Mouse (Mus musculus): ENCODE results near the gene Fam129c. TPM values are rescaled to one million over a fixed set of nuclear protein-coding genes. Genes with fewer than 3 reads are reported as not detected.
A peak's percentile ranks its signal among the peaks of the same experiment; 100 is the strongest.

Gene Fam129c
- polyA plus RNA-seq, 1 experiment from 2014 or later = 0.77 TPM

DNA sequence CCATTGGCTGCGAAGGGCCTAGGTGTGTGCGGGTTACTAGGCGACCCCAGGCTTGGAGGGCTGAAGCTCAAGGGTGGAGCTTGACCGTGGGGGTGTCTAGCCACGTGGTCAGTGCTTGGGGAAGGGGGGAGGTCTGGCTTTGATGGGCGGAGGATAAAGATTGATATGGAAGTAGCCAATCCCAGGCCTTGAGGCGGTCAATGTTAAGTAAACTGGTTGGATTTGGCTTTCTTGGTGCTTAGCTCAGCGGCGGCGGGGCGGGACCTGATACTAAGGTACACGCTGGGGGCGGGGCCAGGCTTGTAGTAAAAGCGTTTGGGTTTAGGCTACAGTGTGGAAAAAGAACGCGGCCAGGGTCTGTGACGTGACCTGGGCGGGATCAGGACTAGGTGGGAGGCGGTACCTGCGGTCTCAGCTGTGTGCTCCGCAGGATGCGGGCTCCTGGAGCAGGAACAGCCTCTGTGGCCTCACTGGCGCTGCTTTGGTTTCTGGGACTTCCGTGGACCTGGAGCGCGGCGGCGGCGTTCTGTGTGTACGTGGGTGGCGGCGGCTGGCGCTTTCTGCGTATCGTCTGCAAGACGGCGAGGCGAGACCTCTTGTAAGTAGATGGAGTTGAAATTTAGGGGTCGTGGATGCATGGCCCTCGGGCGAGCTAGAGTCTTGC lies 27.0 kb upstream of the Fam129c start:
- H3K9me3 ChIP-seq (ENCODE audit: control insufficient read depth) = no peaks in the 10 kb centered on the region
- peak overlapping the region; percentile 47 for H3K4me3 ChIP-seq (ENCODE audit: low read depth, low read length)
- no peaks in the 10 kb centered on the region for H3K27me3 ChIP-seq (replicated peaks; ENCODE audit: control insufficient read depth, insufficient read depth, low read length)
- H3K27ac ChIP-seq (ENCODE audit: low read depth, low read length) = peak overlapping the region; percentile 82
- peak; percentile 36; the same call in 1 of the 2 replicates for TF ChIP-seq CTCF (IDR thresholded peaks at IDR 0.05; ENCODE audit: low read depth)
- peak overlapping the region; percentile 60 for H3K9ac ChIP-seq (ENCODE audit: low read depth, low read length)
- peak; percentile 86 for ATAC-seq
- peak overlapping the region; percentile 83 for H3K4me2 ChIP-seq (replicated peaks; ENCODE audit: low read depth)
- WGBS = 1% methylated on average over 41 of the region's 41 CpGs
- H3K4me1 ChIP-seq (replicated peaks; ENCODE audit: control insufficient read depth, insufficient read depth, low read length) = peaks cover 2% of the 10 kb centered on the region
- H3K36me3 ChIP-seq (ENCODE audit: control insufficient read depth, insufficient read depth) = no peaks in the 10 kb centered on the region

DNA sequence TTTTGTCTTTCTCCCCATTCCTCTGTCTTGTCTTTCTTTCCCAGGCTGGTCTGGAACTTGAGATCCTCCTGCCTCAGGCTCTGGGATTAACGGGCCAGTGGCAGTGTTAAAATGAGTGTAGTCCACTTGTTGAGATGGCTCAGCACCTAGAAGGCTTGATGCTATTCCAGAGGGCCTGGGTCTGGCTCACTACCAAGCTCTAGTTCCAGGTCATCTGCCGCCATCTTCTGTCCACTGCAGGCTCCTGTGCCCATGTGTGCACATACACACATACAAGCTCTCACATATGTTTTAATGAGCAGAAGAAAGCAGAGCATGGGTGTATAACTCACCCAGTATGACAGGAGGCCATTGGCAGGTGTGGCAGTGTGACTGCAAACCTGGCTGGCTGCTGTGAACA lies 25.4 kb upstream of the Fam129c start:
- no peak for ATAC-seq
- no peak overlapping the region for H3K9ac ChIP-seq (ENCODE audit: low read depth, low read length)
- H3K9me3 ChIP-seq (ENCODE audit: control insufficient read depth) = no peaks in the 10 kb centered on the region
- H3K36me3 ChIP-seq (ENCODE audit: control insufficient read depth, insufficient read depth) = no peaks in the 10 kb centered on the region
- no peak overlapping the region for H3K27ac ChIP-seq (ENCODE audit: low read depth, low read length)
- no peaks in the 10 kb centered on the region for H3K27me3 ChIP-seq (replicated peaks; ENCODE audit: control insufficient read depth, insufficient read depth, low read length)
- peak; percentile 19; the same call in 1 of the 2 replicates for TF ChIP-seq CTCF (IDR thresholded peaks at IDR 0.05; ENCODE audit: low read depth)
- no peak overlapping the region for H3K4me3 ChIP-seq (ENCODE audit: low read depth, low read length)
- no peak overlapping the region for H3K4me2 ChIP-seq (replicated peaks; ENCODE audit: low read depth)
- peaks cover 2% of the 10 kb centered on the region for H3K4me1 ChIP-seq (replicated peaks; ENCODE audit: control insufficient read depth, insufficient read depth, low read length)
- WGBS = 84% methylated on average over 2 of the region's 2 CpGs

DNA sequence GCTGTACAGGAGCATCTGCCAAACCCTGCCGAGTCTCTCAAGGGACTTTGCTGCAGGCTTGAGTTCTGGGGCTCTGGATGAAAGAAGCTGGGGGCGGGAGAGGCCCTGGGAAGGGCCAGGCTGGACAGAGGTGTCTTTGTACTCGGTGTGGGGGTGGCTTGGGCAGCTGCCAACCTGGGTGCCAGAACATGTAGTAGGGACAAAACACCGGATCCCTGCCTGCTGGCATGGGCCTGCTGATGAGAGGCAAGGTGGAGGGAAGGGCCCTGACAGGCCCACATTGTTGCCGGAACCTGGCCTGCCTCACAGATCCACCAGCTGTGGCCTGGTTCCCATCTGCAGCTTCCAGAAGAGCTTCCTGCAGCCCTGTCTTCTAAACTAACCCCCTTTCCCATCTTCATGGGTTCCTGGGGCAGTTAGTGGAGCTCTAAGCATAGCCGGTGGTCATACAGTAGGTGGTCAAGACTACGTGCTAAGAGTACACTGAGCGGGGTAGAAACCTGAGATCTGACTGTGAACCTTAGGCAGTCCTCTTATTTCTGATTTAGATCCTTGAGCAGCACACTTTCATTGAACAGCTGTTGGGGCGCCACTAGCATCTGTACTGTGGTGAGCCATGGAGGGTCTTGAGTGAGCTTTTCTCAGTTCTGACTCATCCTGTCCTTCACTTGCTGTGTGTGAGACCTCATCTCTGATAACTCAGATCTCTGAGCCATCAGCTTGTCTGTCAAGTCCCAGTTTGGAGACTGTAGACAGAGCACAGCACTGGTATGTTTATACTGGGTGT lies 24.4 kb upstream of the Fam129c start:
- 71% methylated on average over 9 of the region's 9 CpGs for WGBS
- H3K9ac ChIP-seq (ENCODE audit: low read depth, low read length) = no peak overlapping the region

DNA sequence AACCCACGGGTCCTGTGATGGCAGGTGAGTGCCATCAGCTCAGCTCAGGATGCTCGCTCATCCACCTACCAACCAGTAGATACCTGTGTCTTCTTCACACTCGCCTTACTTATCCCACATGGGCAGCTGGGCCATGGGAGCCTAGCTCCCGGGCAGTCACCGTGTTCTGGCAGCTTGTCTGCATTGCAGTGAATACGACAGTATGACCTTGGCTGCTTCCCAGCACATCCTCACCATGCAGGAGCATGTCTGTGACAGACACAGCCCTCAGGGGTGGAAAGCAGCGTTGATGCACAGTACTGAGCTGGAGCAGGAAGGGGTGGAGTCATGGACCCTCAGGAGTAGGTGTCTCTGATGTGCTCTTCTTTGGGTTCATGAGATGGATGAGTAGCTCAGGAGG lies 23.0 kb upstream of the Fam129c start:
- no peak overlapping the region for H3K27ac ChIP-seq (ENCODE audit: low read depth, low read length)
- H3K4me2 ChIP-seq (replicated peaks; ENCODE audit: low read depth) = no peak overlapping the region
- H3K9me3 ChIP-seq (ENCODE audit: control insufficient read depth) = no peaks in the 10 kb centered on the region
- H3K9ac ChIP-seq (ENCODE audit: low read depth, low read length) = no peak overlapping the region
- TF ChIP-seq CTCF (IDR thresholded peaks at IDR 0.05; ENCODE audit: low read depth) = no peak
- peaks cover 2% of the 10 kb centered on the region; the same call in 1 of the 2 replicates for H3K4me1 ChIP-seq (replicated peaks; ENCODE audit: control insufficient read depth, insufficient read depth, low read length)
- H3K4me3 ChIP-seq (ENCODE audit: low read depth, low read length) = no peak overlapping the region
- no peaks in the 10 kb centered on the region for H3K27me3 ChIP-seq (replicated peaks; ENCODE audit: control insufficient read depth, insufficient read depth, low read length)
- WGBS = 78% methylated on average over 7 of the region's 7 CpGs
- ATAC-seq = no peak
- no peaks in the 10 kb centered on the region for H3K36me3 ChIP-seq (ENCODE audit: control insufficient read depth, insufficient read depth)

More for the DNA sequence above, 24.4 kb upstream of the Fam129c start:
- H3K9me3 ChIP-seq (ENCODE audit: control insufficient read depth) = no peaks in the 10 kb centered on the region
- no peak for ATAC-seq
- no peak overlapping the region for H3K4me3 ChIP-seq (ENCODE audit: low read depth, low read length)
- H3K36me3 ChIP-seq (ENCODE audit: control insufficient read depth, insufficient read depth) = no peaks in the 10 kb centered on the region
- H3K4me2 ChIP-seq (replicated peaks; ENCODE audit: low read depth) = no peak overlapping the region
- H3K27ac ChIP-seq (ENCODE audit: low read depth, low read length) = no peak overlapping the region
- H3K4me1 ChIP-seq (replicated peaks; ENCODE audit: control insufficient read depth, insufficient read depth, low read length) = peaks cover 2% of the 10 kb centered on the region
- TF ChIP-seq CTCF (IDR thresholded peaks at IDR 0.05; ENCODE audit: low read depth) = no peak
- no peaks in the 10 kb centered on the region for H3K27me3 ChIP-seq (replicated peaks; ENCODE audit: control insufficient read depth, insufficient read depth, low read length)

DNA sequence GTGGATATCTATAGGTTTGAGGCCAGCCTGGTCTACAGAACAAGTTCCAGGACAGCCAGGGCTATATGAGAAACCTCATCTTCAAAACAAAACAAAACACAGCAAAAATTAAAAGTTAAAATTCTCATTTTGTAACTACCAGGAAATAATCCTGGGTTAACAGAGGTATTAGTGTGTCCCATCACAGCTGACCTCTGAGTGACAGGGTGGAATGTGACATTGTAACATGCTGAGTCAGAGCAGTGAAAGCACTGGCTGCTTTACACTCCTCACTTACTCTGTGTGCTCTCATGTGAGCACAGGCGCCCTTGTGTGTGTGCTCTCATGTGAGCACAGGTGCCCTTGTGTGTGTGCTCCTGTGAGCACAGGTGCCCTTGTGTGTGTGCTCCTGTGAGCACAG lies 22.4 kb upstream of the Fam129c start:
- no peak for ATAC-seq
- H3K4me1 ChIP-seq (replicated peaks; ENCODE audit: control insufficient read depth, insufficient read depth, low read length) = peaks cover 2% of the 10 kb centered on the region; the same call in 1 of the 2 replicates
- no peak overlapping the region for H3K27ac ChIP-seq (ENCODE audit: low read depth, low read length)
- no peak overlapping the region for H3K4me2 ChIP-seq (replicated peaks; ENCODE audit: low read depth)
- 46% methylated on average over 1 of the region's 1 CpGs for WGBS
- H3K9me3 ChIP-seq (ENCODE audit: control insufficient read depth) = no peaks in the 10 kb centered on the region
- no peaks in the 10 kb centered on the region for H3K27me3 ChIP-seq (replicated peaks; ENCODE audit: control insufficient read depth, insufficient read depth, low read length)
- TF ChIP-seq CTCF (IDR thresholded peaks at IDR 0.05; ENCODE audit: low read depth) = no peak
- H3K4me3 ChIP-seq (ENCODE audit: low read depth, low read length) = no peak overlapping the region
- H3K36me3 ChIP-seq (ENCODE audit: control insufficient read depth, insufficient read depth) = no peaks in the 10 kb centered on the region
- no peak overlapping the region for H3K9ac ChIP-seq (ENCODE audit: low read depth, low read length)

DNA sequence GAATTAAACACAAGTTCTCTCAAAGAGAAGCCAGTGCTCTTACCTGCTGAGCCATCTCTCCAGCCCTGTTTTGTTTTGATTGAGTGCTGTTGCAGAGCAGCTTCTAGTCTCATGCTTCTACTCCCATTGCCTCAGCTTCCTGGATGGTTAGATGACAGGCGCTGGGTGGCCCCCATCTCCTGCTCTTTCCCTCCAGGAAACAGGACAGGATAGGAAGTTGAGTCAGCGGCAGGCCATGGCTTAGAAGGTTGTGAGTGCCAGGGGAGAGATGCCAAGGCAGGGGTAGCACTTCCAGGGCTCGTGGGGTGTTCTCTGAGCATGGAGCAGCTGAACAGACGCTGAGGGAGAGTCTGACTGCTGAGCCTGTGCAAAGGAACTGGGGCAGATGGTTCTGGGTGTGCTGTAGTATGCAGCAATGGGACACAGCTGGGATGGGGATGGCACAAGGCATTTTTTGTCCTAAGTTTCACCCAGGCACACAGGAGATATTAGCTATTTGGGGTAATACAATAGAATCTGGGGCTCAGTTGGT lies 19.5 kb upstream of the Fam129c start:
- no peak for TF ChIP-seq CTCF (IDR thresholded peaks at IDR 0.05; ENCODE audit: low read depth)
- no peaks in the 10 kb centered on the region for H3K4me1 ChIP-seq (replicated peaks; ENCODE audit: control insufficient read depth, insufficient read depth, low read length)
- WGBS = 68% methylated on average over 4 of the region's 4 CpGs

More for the DNA sequence above, 19.5 kb upstream of the Fam129c start:
- no peak overlapping the region for H3K4me3 ChIP-seq (ENCODE audit: low read depth, low read length)
- ATAC-seq = no peak
- no peak overlapping the region for H3K9ac ChIP-seq (ENCODE audit: low read depth, low read length)
- no peaks in the 10 kb centered on the region for H3K9me3 ChIP-seq (ENCODE audit: control insufficient read depth)
- no peaks in the 10 kb centered on the region for H3K27me3 ChIP-seq (replicated peaks; ENCODE audit: control insufficient read depth, insufficient read depth, low read length)
- H3K36me3 ChIP-seq (ENCODE audit: control insufficient read depth, insufficient read depth) = no peaks in the 10 kb centered on the region; the same call in 1 of the 2 replicates
- H3K27ac ChIP-seq (ENCODE audit: low read depth, low read length) = no peak overlapping the region
- H3K4me2 ChIP-seq (replicated peaks; ENCODE audit: low read depth) = no peak overlapping the region
